Mouse (Mus musculus) CD4-positive, CD25-positive, alpha-beta regulatory T cell, adult 4 months (primary cell): Measurements from ENCODE around the gene Dgkh. TPM values are rescaled to one million over a fixed set of nuclear protein-coding genes. Genes with fewer than 3 reads are reported as not detected.

Source experiments
- ATAC-seq: one replicate; pipeline ENCODE4 v1.8.0; 2017
- polyA plus RNA-seq, 2 experiments: library from polyadenylated mRNA; unstranded; fragments of 100-300 nt; shearing (Covaris generic); gene quantifications; one replicate each; pipeline ENCODE4 v1.2.1; 2017

Dgkh gene
- polyA plus RNA-seq, 2 experiments from 2014 or later = 2.6 to 3.0 TPM

DNA sequence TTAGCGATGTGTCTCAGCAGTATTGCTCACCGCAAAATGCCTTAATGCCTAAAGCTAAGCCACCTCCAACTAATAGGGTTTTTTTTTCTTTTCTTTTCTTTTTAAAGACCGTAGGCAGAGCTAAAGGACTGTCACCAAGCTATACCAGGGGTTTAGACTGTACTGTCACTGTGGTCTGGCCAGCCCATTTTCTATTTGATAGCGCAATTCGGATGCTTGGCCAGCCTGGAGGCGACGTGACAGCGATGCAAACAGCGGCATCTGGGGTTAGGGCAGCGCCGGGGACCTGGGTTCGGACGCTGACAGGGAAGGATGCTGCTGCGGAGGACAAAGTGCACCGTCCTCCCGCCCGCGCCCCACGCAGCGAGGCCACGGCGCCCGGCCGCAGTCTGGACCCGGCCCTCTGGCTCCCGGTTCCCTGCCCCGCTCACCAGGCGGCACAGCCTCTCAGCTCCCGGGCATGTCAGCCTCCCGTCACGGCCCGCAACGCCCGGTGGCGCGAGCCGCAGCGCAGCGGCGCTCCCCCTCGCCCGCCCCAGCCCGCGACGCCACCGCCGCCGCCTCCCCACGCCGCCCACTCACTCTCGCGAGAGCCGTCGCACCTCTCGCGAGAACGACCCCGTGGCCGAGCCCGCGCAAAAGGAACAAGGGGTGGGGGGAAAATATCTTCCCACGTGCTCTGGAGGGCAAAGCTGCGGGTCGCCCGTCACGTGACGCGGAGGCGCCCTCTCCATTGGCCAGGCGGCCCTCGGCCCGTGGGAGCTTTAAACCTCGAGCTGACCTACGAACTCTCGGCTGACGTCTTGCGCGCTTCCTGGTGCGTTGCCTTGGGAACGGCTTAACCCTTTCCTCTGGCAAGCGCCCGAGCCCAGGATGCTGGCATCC lies 196.1 kb downstream of the Dgkh start, which contains the start of gene Akap11:
TSS of gene Akap11 (minus strand) at position 528 of the 885 bp plus-strand sequence.
- peak; percentile 93 for ATAC-seq

DNA sequence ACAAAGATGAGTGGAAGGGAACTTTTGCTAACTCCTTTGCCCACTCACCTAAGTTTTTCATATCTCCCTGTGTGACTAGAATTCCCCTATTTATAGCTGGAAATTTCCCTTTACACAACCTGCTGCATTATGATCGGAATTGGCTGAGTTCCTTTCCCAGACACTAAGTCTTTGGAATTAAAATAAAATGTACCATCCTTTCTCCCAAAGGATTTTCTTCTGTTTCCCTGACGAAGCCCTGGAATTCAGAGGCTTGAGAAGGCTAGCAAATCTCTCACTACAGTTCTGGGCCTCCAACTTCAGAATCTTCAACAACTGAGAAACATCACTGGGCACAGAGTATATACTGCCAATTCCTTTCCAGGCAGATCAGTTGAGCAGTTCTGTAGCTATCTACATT lies 197.2 kb downstream of the Dgkh start:
- no peak for ATAC-seq

DNA sequence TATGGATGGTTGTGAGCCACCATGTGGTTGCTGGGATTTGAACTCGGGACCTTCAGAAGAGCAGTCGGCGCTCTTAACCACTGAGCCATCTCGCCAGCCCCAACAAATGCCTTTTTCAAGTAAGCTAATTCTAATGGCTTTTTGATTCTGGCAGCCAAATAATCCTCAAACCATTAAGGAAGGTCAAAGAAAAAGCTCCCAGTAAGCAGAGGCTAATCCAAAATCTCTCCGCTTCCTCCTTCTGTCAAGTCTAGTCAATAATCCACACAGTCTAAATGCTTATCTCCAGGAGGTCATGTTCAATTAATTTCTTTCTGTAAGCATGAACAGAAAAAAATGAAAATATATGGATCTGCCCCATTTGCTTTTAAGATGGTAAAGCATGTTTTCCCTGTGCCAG lies 197.9 kb downstream of the Dgkh start:
- ATAC-seq = no peak

DNA sequence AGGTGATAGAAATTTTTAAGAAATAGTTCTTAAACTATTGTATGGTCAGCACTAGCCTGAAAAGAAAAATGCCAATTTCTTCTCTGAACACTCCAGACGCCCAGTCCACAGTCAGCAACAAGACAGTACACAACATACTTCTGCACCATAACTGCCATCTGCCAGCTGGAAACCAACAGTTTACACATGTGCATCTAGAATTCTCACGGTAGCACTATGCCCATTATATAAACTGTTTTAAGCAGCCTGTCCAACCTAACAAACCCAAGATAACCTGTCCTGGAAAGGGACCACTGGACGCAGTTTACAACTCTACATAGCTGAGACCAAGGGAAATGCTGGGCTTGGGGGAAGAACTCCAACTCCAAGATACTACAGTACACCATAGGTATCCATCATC lies 198.9 kb downstream of the Dgkh start:
- no peak for ATAC-seq

DNA sequence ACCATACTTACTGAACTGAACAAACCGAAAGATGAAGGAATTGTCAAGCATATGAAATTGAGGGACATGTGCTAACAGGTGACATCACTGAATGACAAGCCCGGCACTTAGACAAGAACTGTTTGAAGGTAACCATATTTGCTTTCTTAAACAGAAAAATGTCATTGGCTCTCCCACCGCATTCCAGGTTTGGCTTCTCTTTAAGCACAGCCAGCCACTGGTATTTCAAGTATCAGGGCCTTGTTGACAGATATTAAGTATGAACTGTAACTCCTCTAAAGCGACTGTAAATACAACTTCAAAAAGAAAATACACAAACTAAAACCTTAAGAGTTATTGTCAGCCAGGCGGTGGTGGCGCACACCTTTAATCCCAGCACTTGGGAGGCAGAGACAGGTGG lies 200.2 kb downstream of the Dgkh start:
- ATAC-seq = no peak

DNA sequence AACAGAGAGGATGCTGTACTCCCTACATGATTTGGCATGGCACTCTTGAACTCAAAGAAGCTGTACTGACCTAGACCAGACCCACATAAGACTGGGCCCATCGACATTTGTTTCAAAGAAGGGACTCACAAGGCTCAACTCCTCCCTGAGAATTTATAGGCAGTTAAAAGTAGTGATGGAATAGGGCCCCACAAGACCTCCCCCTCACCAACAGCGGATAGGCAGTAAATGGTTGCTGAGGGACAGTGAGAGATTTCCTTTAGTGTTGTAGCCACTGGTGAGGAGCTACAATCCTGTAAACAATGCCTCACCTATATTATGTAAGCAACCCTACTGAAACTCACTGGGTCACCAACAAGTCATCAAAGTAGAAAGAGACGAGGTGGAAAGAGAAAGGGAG lies 202.3 kb downstream of the Dgkh start:
- no peak for ATAC-seq

DNA sequence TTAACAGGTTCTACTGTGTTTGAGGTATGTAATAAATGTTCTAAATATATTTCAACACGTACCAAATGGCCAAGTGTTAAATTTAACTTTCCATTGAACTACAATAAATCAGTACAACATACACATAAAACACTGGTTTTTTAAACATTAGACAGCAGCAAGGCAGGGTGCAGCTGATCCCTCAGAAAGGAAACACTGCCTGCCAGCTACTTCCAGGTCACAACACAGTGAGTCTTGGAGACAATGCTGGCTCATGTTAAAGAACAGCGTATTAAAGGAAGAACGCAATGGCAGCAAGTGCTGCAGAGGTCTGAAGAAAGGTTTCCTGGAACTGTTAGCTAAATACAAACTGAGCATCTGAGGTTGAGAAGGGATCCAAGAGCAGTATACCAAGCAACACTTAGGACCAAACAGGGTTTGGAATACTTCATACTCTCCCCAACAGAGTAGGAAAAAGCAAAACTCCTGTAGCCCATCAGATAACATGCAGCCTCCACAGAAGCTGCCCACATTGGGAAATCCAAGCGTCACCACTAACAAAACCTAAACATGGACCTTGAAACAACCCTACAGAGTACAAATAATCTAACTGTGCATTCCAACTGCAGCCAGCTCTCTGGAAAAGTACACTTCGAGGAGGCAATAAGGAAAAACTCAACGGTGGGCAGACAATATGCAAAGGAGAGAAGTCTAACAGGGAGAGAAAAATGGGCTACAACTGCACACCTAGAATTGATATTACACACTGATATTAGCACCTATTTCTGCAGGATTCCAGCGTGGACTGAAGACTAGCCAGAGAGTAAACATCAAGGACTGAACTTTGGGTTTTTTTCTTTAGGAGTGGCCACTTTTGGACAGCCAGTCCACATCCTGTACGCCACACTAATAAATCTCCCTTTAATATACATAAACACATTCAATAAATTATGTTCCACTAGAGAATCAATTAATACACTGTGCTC lies 203.8 kb downstream of the Dgkh start:
- no peak for ATAC-seq

DNA sequence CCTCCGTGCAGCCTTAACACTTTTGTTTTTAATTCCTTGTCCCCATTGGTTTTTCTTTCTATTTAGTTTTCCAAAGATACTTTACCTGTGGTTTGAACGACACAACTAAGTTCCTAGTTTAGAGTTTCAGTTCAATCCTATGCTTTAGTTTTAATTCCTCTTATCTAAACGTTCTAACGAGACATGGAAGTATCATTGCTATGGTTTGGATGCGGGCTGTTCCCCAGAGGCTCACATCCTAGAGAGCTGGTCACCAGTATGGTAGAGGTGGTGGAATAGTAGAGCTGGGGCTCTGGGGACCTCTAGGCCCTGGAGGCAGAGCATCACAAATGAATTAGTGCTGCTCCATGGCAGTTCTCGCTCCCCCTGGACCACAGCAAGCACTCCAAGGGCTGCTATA lies 205.7 kb downstream of the Dgkh start:
- no peak for ATAC-seq

DNA sequence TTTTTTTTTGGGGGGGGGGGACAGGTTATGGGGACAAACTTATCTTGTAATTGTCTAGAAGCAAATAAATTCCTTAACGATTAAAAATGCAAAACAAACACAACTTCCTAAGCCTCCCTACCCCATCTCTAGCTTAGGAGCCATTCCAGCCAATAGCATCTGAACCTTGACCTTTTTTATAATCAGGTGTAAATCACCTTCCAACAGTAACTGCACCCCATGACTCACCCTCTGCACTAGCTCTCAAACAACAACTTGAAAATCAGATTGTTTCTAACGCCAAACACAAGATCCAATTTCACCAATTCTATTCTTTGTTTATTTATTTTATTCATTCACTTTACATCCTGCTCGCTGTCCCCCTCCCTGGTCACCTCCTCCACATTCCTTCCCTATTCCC lies 206.1 kb downstream of the Dgkh start:
- ATAC-seq = no peak

DNA sequence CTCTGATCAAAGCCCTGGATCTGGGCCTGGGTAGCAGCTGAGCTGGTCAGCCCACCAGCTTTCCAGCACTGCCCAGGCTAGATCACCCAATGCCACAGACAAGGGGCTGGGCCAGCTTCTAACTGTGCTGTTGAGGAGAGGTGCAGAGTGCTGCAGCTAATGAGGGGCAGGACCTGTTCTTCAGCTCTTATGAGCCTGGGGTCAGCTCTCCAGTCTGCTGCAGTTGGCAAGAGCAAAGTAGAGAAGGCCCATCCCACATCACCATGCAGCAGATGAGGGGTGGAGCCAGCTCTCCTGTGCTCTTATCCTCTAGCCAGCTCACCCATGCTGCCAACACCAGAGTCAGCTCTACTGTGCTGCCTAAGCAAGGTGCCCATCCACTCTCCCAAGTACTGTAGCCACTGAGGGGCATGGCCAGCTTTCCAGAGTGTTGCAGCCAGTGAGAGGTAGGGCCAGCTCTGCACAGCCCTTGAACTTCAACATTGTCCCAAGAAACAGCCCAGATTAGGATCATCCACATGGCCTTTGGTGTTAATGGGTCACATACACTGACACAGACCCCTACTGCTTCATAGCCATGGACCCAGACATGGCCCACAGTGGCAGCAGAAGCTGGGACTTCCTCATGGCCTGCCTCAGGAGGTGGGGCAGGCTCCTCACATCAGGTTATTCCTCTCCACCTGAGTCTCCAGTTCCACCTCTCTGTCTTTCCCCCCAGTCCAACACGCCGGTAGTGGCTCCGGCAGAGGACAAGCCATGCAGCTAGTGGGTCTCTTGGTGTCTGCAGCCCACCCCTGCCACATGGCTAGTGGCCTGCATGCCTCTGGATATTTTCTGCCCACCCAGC lies 206.7 kb downstream of the Dgkh start:
- ATAC-seq = no peak

DNA sequence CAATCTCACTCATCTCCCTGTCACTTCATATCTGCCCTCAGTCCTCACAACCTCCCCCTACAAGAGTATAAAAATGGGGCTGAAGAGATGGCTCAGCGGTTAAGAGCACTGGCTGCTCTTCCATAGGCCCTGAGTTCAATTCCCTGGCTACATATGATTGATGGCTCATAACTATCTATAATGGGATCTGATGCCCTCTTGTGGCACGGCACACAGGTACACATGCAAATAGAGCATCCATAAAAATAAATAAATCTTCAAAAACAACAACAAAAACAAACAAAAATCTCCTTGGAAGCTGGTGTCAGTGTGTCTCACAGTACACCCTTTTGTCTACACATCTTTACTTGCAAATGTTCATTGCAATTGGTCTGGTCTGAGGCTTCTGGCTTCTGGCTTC lies 207.5 kb downstream of the Dgkh start:
- peak; percentile 51 for ATAC-seq

DNA sequence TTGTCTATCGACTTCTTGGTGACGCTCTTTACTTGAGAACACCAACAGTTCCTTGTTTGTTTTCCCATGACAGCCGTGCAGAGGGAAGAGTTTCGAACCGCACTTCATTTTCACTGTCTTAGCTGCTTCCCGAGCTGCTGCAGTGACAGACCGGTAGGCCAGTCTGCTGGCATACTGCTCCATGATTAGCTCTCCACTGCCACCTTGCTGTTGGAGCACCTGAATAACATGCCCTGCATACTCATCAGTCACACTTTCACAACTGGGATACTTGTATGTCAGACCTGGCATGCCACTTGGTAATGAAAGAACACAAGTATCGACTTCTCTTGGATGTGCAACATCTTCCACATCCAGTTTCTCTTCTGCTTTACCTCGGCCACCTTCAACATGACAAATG lies 221.9 kb downstream of the Dgkh start:
- ATAC-seq = no peak

DNA sequence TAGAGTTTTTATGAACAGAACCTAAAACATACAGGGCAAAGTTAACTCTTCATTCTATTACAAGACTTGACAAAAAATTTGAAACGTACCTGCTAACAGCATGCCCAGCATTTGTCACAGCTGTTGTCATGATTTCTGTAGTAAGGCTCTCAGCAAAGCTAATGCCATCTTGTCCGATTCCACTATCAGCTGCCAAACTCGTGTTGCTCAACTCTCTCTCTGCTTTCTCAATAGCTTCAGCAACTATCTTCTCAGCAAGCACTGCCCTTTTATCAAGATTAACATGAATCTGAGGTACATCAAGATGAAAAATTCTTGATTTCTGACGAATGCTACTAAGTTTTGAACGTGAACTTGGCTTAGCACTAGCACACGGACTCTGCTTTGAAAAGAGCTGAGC lies 222.8 kb downstream of the Dgkh start:
- ATAC-seq = no peak

Other genes starting within 250 kb of the Dgkh start
- 10 to 100 TPM in 1 of 2 experiments, 1 to 10 TPM in 1; 9.8 to 14.7 TPM for gene Akap11, start 196.0 kb downstream of the Dgkh start, polyA plus RNA-seq
- gene Vwa8, start 116.3 kb upstream of the Dgkh start, polyA plus RNA-seq = 1 to 10 TPM; 6.0 to 6.2 TPM